ENCODE assay signal across 8 mouse cellular contexts in genomic region chr3:84582023-84582912, GRCm38 (mm10). TPM values are rescaled to one million over a fixed set of nuclear protein-coding genes. Genes with fewer than 3 reads are reported as not detected.
DNase-seq lines count a peak whose midpoint lies in the region; ATAC-seq lines count a peak whose summit lies in the region.

Gene Arfip1, minus strand, starts transcription at chr3:84582625.

- H3K4me3 ChIP-seq in hindbrain, embryonic 15.5 days = peak within 1 kb of the TSS; percentile 60

- peak; percentile 97 for DNase-seq in R1 (ENCODE audit: low read depth, low spot score)
- peak; percentile 96 to 97 for DNase-seq in cerebellum, postnatal 25 days
- DNase-seq in frontal cortex, postnatal 36 days (ENCODE audit: low spot score in 2 of 2) = peak; percentile 94 to 95
- DNase-seq in left cerebral cortex, adult 11 months (ENCODE audit: low spot score) = peak; percentile 91
- DNase-seq in lung, postnatal 4 days = peak; percentile 98
- peak; percentile 96 for DNase-seq in retina, postnatal 7 days (ENCODE audit: low read depth, low spot score)
- DNase-seq in urinary bladder, adult 2 months (ENCODE audit: low spot score) = peak; percentile 97

- no peaks in the 10 kb centered on the region for H3K36me3 ChIP-seq in hindbrain, embryonic 15.5 days

- H3K4me1 ChIP-seq in hindbrain, embryonic 15.5 days (replicated peaks) = peaks cover 34% of the 10 kb centered on the region

- H3K9me3 ChIP-seq in hindbrain, embryonic 15.5 days = no peaks in the 10 kb centered on the region

- WGBS in hindbrain, embryonic 15.5 days = under 1% methylated on average over 69 of the region's 70 CpGs

- peak within 1 kb of the TSS; percentile 89 for H3K4me2 ChIP-seq in hindbrain, embryonic 15.5 days

- peak within 1 kb of the TSS; percentile 57 for H3K9ac ChIP-seq in hindbrain, embryonic 15.5 days

- no peaks in the 10 kb centered on the region for H3K27me3 ChIP-seq in hindbrain, embryonic 15.5 days

- H3K27ac ChIP-seq in hindbrain, embryonic 15.5 days (replicated peaks) = peak within 1 kb of the TSS; percentile 88

- ATAC-seq in hindbrain, embryonic 15.5 days (ENCODE audit: low FRiP score, low read depth) = peak; percentile 98

RNA-seq across cellular contexts. Expression of gene Arfip1, which starts in this region (rescaled TPM):
- 22.5 and 23.1 TPM in 2 replicates for polyA plus RNA-seq in hindbrain, embryonic 15.5 days (2015; fragmentation: Nextera tagmentation; extraction: Ambion mirVana)
- 48.8 and 49.5 TPM in 2 replicates for polyA plus RNA-seq in urinary bladder, adult 2 months (2012; rRNA removed)

Comparison
In these comparisons a context has a peak if more than half of its experiments do, and no peak if none do; other contexts are left out.
1. Peak in every context shown above with its lines: DNase-seq, ATAC-seq, H3K4me3 ChIP-seq and H3K27ac ChIP-seq.